Mouse (Mus musculus) kidney, adult 2 months (tissue): ENCODE measurements around the gene Timm8a1.

ENCODE experiments used
- CTCF ChIP-seq: fragments of 200-500 bp; conservative IDR thresholded peaks from 2 replicates; pipeline ENCODE4 v1.5.1; 2011; ENCODE audit warnings: low read depth, mild to moderate bottlenecking, control low read depth, low read length, moderate library complexity, mixed read lengths; ENCODE audit not compliant: insufficient read depth, insufficient read length
- POLR2A ChIP-seq: fragments of 200-500 bp; IDR thresholded peaks from one replicate; pipeline ENCODE4 v1.6.1; 2011; ENCODE audit warnings: low read depth, low read length, control low read depth

GRCm38 (mm10) chrX:134507977-134508376 is 33.7 kb downstream of the Timm8a1 start:
- TF ChIP-seq POLR2A (no peak), CTCF (no peak)
